Mouse (Mus musculus) heart, postnatal 0 days (tissue): Measurements from ENCODE around the gene Neurod1. TPM values are rescaled to one million over a fixed set of nuclear protein-coding genes. Genes with fewer than 3 reads are reported as not detected.

Experiments used
- ATAC-seq: fragments of 200-750 bp; cut with Nextera tagmentation; 2 replicates; pipeline ENCODE4 v1.8.0; 2017; ENCODE audit warnings: low read depth, moderate number of reproducible peaks, moderate library complexity; ENCODE audit not compliant: insufficient read depth
- DNase-seq: peaks from one replicate; pipeline ENCODE4 v3.0.0-alpha.2; 2016; ENCODE audit warnings: low spot score
- H3K27ac ChIP-seq: fragments of 300-500 bp; sonication (generic); 2 replicates; pipeline ENCODE4 v1.5.1; 2014; ENCODE audit warnings: low read depth, mild to moderate bottlenecking
- H3K27me3 ChIP-seq: fragments of 300-500 bp; sonication (generic); 2 replicates; pipeline ENCODE4 v1.6.1; 2014; ENCODE audit warnings: low read length, mixed read lengths; ENCODE audit not compliant: control insufficient read depth, insufficient read depth
- H3K36me3 ChIP-seq: fragments of 300-500 bp; sonication (generic); replicated peaks from 2 replicates; pipeline ENCODE4 v1.6.1; 2014; ENCODE audit warnings: low read length, mixed read lengths; ENCODE audit not compliant: control insufficient read depth, insufficient read depth
- H3K4me1 ChIP-seq: fragments of 300-500 bp; sonication (generic); 2 replicates; pipeline ENCODE4 v1.6.1; 2014; ENCODE audit warnings: antibody characterized with exemption; ENCODE audit not compliant: control insufficient read depth, insufficient read depth
- H3K4me2 ChIP-seq: fragments of 300-500 bp; sonication (generic); 2 replicates; pipeline ENCODE4 v1.6.1; 2014; ENCODE audit warnings: low read depth, mild to moderate bottlenecking, low read length, moderate library complexity
- H3K4me3 ChIP-seq: fragments of 300-500 bp; sonication (generic); 2 replicates; pipeline ENCODE4 v1.5.1; 2014; ENCODE audit warnings: low read depth, low read length
- H3K9ac ChIP-seq: fragments of 300-500 bp; sonication (generic); replicated peaks from 2 replicates; pipeline ENCODE4 v1.6.1; 2014; ENCODE audit warnings: low read depth, low read length, mixed read lengths
- H3K9me3 ChIP-seq: fragments of 300-500 bp; sonication (generic); replicated peaks from 2 replicates; pipeline ENCODE4 v1.6.1; 2016; ENCODE audit warnings: low read length; ENCODE audit not compliant: control insufficient read depth
- CTCF ChIP-seq: IDR thresholded peaks from 2 replicates; pipeline ENCODE4 v1.5.1; 2016; ENCODE audit warnings: antibody characterized with exemption, control low read depth, low read depth
- EP300 ChIP-seq: IDR thresholded peaks from 2 replicates; pipeline ENCODE4 v1.6.1; 2016; ENCODE audit warnings: antibody characterized with exemption, low read depth
- WGBS: fragments of 180-500 bp; shearing (Covaris S2); extraction: QIAGEN DNeasy Blood & Tissue Kit; methylation state at CpG from one replicate; pipeline ENCODE4 v1.1.7; 2014; 5-methylcytosine and 5-hydroxymethylcytosine counted together
- polyA plus RNA-seq: library from polyadenylated mRNA; unstranded; fragments of >200 nt; fragmentation: Nextera tagmentation; extraction: Ambion mirVana; gene quantifications from 2 replicates; pipeline ENCODE4 v1.2.1, GENCODE M21; 2015
- total RNA-seq: library from RNA; depleted of rRNA; stranded (reverse); fragments of >200 nt; gene quantifications from 2 replicates; pipeline ENCODE4 v1.2.3, GENCODE M21; 2014; ENCODE audit warnings: low replicate concordance; rRNA removed

The Neurod1 gene
- total and polyA plus RNA-seq, 2 experiments from 2014 or later, result not detected

DNA sequence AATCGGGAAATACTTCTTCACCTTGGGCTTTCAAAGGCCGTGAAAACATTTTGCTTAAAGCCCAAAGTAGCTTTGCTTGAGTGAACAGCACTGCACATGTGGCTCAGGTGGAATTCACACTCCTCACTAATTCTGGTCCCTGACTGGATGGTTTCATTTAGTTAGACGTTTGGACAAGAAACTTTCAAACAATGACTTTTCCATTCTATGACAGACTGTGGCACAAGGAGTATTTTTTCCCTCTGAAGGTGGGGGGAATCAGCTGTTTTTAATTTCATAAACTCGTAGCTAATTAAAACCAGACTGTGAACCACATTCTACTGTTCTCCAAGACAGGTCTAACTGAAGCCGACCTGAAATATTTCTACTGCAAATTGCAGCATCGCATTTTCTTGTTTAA, 28.5 kb downstream of the Neurod1 start:
- no peak overlapping the region for H3K27ac ChIP-seq
- ATAC-seq, result no peak
- H3K9ac ChIP-seq, result no peak overlapping the region
- H3K27me3 ChIP-seq, result peaks cover 21% of the 10 kb centered on the region
- H3K4me3 ChIP-seq, result no peak overlapping the region
- H3K4me2 ChIP-seq, result no peak overlapping the region
- H3K4me1 ChIP-seq, result 0 out of 2 replicates have a peak, but pooled peaks cover 6% of the 10 kb centered on the region
- WGBS, result 35% methylated on average over 6 of the region's 6 CpGs
- TF ChIP-seq CTCF, result no peak
- no peak for TF ChIP-seq EP300
- DNase-seq, result no peak
- H3K36me3 ChIP-seq, result no peaks in the 10 kb centered on the region
- H3K9me3 ChIP-seq, result no peaks in the 10 kb centered on the region

DNA sequence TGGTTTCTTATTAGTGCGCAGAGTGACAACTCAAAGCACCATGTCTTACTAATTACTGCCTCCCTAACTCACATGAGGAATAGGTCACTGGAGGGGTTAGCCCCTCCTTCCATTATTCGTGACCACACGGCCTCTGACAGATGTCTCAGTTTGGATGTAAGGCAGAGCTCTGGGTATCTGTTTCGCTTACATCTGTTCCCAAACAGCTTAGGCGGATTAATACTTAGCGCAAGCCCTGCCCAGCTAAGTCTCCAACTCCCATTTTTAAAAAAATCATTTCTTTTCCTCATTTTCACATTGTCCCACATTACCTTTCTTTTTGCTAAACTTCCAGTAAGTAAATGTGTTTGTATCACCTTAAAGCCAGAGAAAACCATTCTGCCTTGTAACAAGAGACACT, 34.9 kb downstream of the Neurod1 start:
- H3K4me1 ChIP-seq, result no peaks in the 10 kb centered on the region
- H3K4me2 ChIP-seq, result no peak overlapping the region
- no peaks in the 10 kb centered on the region for H3K36me3 ChIP-seq
- no peak overlapping the region for H3K9ac ChIP-seq
- H3K27me3 ChIP-seq, result no peaks in the 10 kb centered on the region
- no peaks in the 10 kb centered on the region for H3K9me3 ChIP-seq
- no peak for TF ChIP-seq CTCF
- TF ChIP-seq EP300, result no peak
- DNase-seq, result no peak
- ATAC-seq, result no peak
- WGBS, result 61% methylated on average over 6 of the region's 6 CpGs
- H3K4me3 ChIP-seq, result no peak overlapping the region
- no peak overlapping the region for H3K27ac ChIP-seq

DNA sequence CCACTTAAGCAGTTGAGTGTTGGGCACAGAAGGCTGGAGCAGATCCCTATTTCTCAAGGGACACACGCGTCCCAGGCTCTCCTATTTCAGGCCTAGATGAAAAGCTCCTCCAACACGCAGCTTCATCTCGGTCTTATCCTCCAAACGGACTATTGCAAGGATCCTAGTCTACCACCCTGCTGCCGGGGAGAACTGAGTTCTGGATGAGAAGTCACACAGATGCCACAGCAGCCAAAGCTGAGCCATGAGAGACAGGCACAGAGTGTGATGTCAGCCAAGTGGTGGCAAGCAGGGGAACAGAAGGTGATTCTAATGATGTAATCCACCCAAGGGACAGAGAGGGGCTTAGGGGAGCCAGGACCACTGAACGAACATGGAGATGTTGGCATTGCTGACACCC, 42.0 kb downstream of the Neurod1 start:
- DNase-seq (no peak), ATAC-seq (no peak)
- Histone ChIP-seq H3K4me3 (no peak overlapping the region), H3K27me3 (no peaks in the 10 kb centered on the region), H3K9me3 (no peaks in the 10 kb centered on the region), H3K4me1 (no peaks in the 10 kb centered on the region), H3K27ac (no peak overlapping the region), H3K36me3 (no peaks in the 10 kb centered on the region), H3K4me2 (no peak overlapping the region), H3K9ac (no peak overlapping the region)
- TF ChIP-seq EP300 (no peak), CTCF (no peak)
- WGBS, result 70% methylated on average over 7 of the region's 7 CpGs

DNA sequence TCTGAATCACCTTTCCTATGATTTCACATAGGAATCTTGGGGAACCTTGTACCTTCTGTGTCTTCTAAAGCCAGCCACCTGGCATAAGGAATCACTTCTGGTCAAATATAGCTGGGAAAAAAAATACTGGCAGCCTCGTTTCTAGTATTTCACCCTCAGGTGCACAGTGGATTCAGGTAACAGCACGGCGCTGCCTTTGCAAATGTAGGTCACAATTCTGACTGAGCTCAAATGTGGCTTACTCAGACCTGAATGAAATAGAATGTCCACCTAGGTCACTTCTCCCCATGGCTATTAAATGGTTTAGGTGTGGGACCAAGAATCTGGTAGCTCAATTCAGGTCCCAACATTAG, 45.7 kb downstream of the Neurod1 start:
- 85% methylated on average over 3 of the region's 3 CpGs for WGBS
- Histone ChIP-seq H3K4me2 (no peak overlapping the region), H3K27me3 (no peaks in the 10 kb centered on the region), H3K4me3 (no peak overlapping the region), H3K9ac (no peak overlapping the region), H3K4me1 (no peaks in the 10 kb centered on the region), H3K36me3 (no peaks in the 10 kb centered on the region), H3K9me3 (no peaks in the 10 kb centered on the region), H3K27ac (no peak overlapping the region)
- no peak for ATAC-seq
- TF ChIP-seq CTCF (no peak), EP300 (no peak)
- no peak for DNase-seq

DNA sequence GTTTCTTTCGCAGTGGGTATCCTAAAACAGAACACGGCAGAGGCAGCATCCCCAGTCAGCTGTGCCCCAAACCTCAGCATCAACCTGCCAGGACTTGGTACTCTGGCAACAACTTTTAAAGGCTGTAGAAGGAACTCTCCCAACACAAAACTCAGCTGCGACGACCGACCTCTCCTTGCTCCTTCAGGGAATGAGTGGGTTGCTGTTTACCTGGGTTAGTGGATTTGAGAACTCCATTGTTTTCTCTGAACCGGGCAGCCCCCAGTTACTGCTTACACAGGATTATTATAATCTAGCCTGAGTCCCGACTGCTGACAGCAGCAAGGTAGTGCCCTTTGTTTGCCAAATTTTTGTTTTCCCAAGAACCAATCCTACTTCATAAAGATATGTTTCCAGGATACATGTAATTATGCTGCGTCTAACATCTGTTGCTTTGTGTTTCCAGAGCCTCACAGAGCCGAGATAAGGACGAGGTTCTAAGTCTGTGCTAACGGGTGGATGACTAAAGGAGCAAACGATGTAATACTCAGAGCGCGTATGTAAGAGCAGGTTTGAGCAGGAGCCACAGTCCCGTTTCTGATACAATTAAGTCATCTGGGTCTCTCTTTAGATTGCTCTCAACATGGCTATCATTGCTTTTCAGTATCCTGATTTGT, 46.2 kb downstream of the Neurod1 start:
- no peaks in the 10 kb centered on the region for H3K4me1 ChIP-seq
- H3K9ac ChIP-seq, result no peak overlapping the region
- no peak overlapping the region for H3K27ac ChIP-seq
- ATAC-seq (no peak), DNase-seq (no peak)
- no peaks in the 10 kb centered on the region for H3K36me3 ChIP-seq
- H3K4me2 ChIP-seq, result no peak overlapping the region
- no peaks in the 10 kb centered on the region for H3K27me3 ChIP-seq
- WGBS, result 34% methylated on average over 15 of the region's 15 CpGs
- TF ChIP-seq CTCF (no peak), EP300 (no peak)
- H3K4me3 ChIP-seq, result no peak overlapping the region
- H3K9me3 ChIP-seq, result no peaks in the 10 kb centered on the region

DNA sequence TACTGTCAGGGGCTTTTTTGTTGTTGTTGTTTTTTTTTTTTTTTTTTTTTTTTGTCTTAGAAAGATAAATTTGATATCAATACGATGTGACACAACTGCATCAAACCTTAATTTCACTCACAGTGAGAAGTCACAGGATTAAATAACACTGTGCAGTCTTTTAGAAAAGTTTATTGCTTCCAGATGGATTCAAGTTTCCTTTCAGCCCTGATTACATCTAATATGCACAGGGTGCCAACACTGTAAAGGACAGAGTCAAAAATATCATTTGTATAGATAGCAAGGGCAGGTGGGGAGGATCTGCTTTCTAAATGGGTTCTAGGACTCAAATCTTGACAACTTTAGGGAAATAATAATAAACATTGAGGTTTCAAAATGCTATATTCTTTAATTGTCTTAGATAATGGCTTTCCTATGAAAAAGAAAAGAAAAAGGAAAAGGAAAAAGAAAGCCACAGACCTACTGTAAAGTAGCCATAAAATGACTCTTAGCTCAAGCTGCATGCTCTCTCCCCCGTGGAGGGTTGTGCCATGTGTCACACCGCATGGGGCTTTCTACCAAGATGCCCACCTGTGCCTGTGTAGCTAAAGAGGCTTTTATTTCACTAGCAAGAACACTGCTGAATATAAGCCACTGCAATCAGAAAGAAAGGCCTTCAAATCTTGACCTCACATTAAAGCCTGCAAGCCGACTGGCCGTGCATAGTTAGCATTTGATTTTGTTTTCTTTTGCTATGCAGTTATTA, 50.7 kb downstream of the Neurod1 start:
- Histone ChIP-seq H3K36me3 (no peaks in the 10 kb centered on the region), H3K27me3 (no peaks in the 10 kb centered on the region), H3K4me2 (no peak overlapping the region), H3K9me3 (no peaks in the 10 kb centered on the region), H3K27ac (no peak overlapping the region), H3K9ac (no peak overlapping the region), H3K4me1 (no peaks in the 10 kb centered on the region), H3K4me3 (no peak overlapping the region)
- ATAC-seq, result no peak
- no peak for DNase-seq
- TF ChIP-seq EP300, result no peak
- no peak for TF ChIP-seq CTCF
- 76% methylated on average over 5 of the region's 5 CpGs for WGBS

Other genes with a start within 250 kb of the Neurod1 start
- 1.1 and 2.1 TPM in 2 replicates for gene Itga4, start 201.3 kb downstream of the Neurod1 start, total RNA-seq
- 0.70 and 0.71 TPM in 2 replicates for gene Itga4, start 201.3 kb downstream of the Neurod1 start, polyA plus RNA-seq
- gene Cerkl, start within 50 bp of the Neurod1 start, total RNA-seq, result 1.5 TPM in 1 of 2 replicates, not detected in the other
- 0.44 and 1.4 TPM in 2 replicates for gene Cerkl, start within 50 bp of the Neurod1 start, polyA plus RNA-seq
- gene Itprid2, start 178.6 kb upstream of the Neurod1 start, total RNA-seq, result 10.5 and 11.6 TPM in 2 replicates
- gene Itprid2, start 178.6 kb upstream of the Neurod1 start, polyA plus RNA-seq, result 3.4 and 4.0 TPM in 2 replicates